Mouse (Mus musculus) liver, postnatal 0 days (tissue): Measurements from ENCODE around the gene Per1. TPM values are rescaled to one million over a fixed set of nuclear protein-coding genes. Genes with fewer than 3 reads are reported as not detected.

Source experiments
- ATAC-seq: fragments of 200-750 bp; cut with Nextera tagmentation; 2 replicates; pipeline ENCODE4 v1.8.0; 2017; ENCODE audit warnings: mild to moderate bottlenecking, moderate library complexity
- DNase-seq: peaks from one replicate; pipeline ENCODE4 v3.0.0-alpha.2; 2016
- H3K27ac ChIP-seq: fragments of 300-500 bp; sonication (generic); 2 replicates; pipeline ENCODE4 v1.5.1; 2014; ENCODE audit warnings: antibody characterized with exemption, moderate library complexity, mild to moderate bottlenecking, low read depth
- H3K27me3 ChIP-seq: fragments of 300-500 bp; sonication (generic); 2 replicates; pipeline ENCODE4 v1.6.1; 2014; ENCODE audit warnings: low read length, control low read depth, mixed read lengths; ENCODE audit not compliant: insufficient read depth
- H3K36me3 ChIP-seq: fragments of 300-500 bp; sonication (generic); replicated peaks from 2 replicates; pipeline ENCODE4 v1.6.1; 2014; ENCODE audit warnings: mild to moderate bottlenecking, control low read depth, low read length, moderate library complexity, mixed read lengths; ENCODE audit not compliant: insufficient read depth
- H3K4me1 ChIP-seq: fragments of 300-500 bp; sonication (generic); 2 replicates; pipeline ENCODE4 v1.6.1; 2014; ENCODE audit warnings: antibody characterized with exemption, mild to moderate bottlenecking, control low read depth; ENCODE audit not compliant: insufficient read depth
- H3K4me2 ChIP-seq: fragments of 300-500 bp; sonication (generic); 2 replicates; pipeline ENCODE4 v1.6.1; 2014; ENCODE audit warnings: low read depth, mild to moderate bottlenecking, low read length, moderate library complexity, mixed read lengths
- H3K4me3 ChIP-seq: fragments of 300-500 bp; sonication (generic); 2 replicates; pipeline ENCODE4 v1.5.1; 2014; ENCODE audit warnings: low read depth, low read length
- H3K9ac ChIP-seq: fragments of 300-500 bp; sonication (generic); replicated peaks from 2 replicates; pipeline ENCODE4 v1.6.1; 2014; ENCODE audit warnings: mild to moderate bottlenecking, moderate library complexity
- H3K9me3 ChIP-seq: fragments of 300-500 bp; sonication (generic); 2 replicates; pipeline ENCODE4 v1.6.1; 2016; ENCODE audit warnings: mild to moderate bottlenecking, control low read depth, low read length, mixed read lengths
- CTCF ChIP-seq: sonication (generic); IDR thresholded peaks from 2 replicates; pipeline ENCODE4 v1.5.1; 2016; ENCODE audit warnings: antibody characterized with exemption, low read depth
- EP300 ChIP-seq: IDR thresholded peaks from 2 replicates; pipeline ENCODE4 v1.6.1; 2016; ENCODE audit warnings: antibody characterized with exemption, low read depth, mild to moderate bottlenecking
- WGBS: fragments of 180-500 bp; shearing (Covaris S2); extraction: QIAGEN DNeasy Blood & Tissue Kit; methylation state at CpG from one replicate; pipeline ENCODE4 v1.1.7; 2014; ENCODE audit not compliant: insufficient replicate concordance; 5-methylcytosine and 5-hydroxymethylcytosine counted together
- polyA plus RNA-seq: library from polyadenylated mRNA; unstranded; fragments of >200 nt; fragmentation: Nextera tagmentation; extraction: Ambion mirVana; gene quantifications from 2 replicates; pipeline ENCODE4 v1.2.1, GENCODE M21; 2015

Per1 gene
- polyA plus RNA-seq, 1 experiment from 2014 or later: 8.2 TPM

DNA sequence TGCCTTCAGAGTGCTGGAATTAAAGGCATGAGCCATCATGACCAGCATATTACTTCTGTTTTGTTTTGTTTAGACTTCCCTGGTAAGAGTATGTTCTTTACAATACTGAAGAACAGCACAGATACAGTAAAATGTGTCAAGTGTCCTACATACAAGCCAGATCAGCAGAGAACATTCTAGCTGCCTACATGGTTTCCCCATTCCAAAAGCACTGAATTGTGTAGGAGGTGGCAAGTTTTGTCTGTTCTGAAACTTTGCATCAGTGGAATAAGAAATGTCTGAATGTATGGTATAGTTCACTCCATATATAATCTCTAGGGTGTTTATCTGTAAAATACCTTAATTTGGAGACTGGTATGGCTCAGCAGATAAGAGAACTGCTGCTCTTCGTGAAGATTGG lies 60.3 kb downstream of the Per1 start:
- no peak for ATAC-seq
- Histone ChIP-seq H3K4me1 (0 out of 2 replicates have a peak, but pooled peaks cover 3% of the 10 kb centered on the region), H3K4me2 (no peak overlapping the region), H3K27me3 (peaks cover 39% of the 10 kb centered on the region), H3K9me3 (no peaks in the 10 kb centered on the region), H3K36me3 (no peaks in the 10 kb centered on the region), H3K9ac (no peak overlapping the region), H3K4me3 (no peak overlapping the region), H3K27ac (no peak overlapping the region)
- TF ChIP-seq EP300: no peak
- TF ChIP-seq CTCF: no peak
- WGBS: 31% methylated on average over 1 of the region's 1 CpGs
- DNase-seq: no peak

DNA sequence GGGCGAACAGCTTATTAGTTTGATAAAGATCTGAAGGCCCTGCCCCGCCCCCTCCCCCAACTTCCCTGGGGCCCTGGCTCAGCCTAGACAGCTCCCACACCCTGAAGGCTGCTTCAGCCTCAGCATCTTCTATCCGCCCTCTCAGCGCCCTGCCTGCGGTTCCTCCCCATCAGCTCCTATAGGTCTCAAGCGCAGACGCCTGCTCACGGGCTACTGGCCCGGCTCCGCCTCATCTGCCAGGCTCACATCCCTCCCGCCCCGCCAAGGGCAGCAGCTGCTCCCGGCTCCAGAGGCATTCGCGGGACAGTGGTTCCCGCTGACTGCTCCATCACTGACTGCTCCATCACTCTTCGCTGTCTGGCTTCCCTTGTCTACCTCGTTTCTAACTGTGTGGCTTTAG lies 61.8 kb downstream of the Per1 start, which contains the start of gene Alox12b:
Gene Alox12b, plus strand, starts transcription at position 190 of the 400 bp plus-strand sequence.
- no peak for ATAC-seq
- no peaks in the 10 kb centered on the region for H3K36me3 ChIP-seq
- no peak within 1 kb of the TSS for H3K27ac ChIP-seq
- H3K4me1 ChIP-seq: no peaks in the 10 kb centered on the region
- TF ChIP-seq CTCF (no peak), EP300 (no peak)
- no peak for DNase-seq
- no peak within 1 kb of the TSS for H3K9ac ChIP-seq
- H3K4me2 ChIP-seq: no peak within 1 kb of the TSS
- H3K9me3 ChIP-seq: no peaks in the 10 kb centered on the region
- 2% methylated on average over 15 of the region's 18 CpGs for WGBS
- peaks cover 35% of the 10 kb centered on the region for H3K27me3 ChIP-seq
- H3K4me3 ChIP-seq: no peak within 1 kb of the TSS

Other genes with a start within 250 kb of the Per1 start
- gene Ndel1, start 223.4 kb upstream of the Per1 start, polyA plus RNA-seq: 32.8 and 33.8 TPM in 2 replicates
- gene Rnf222, start 206.7 kb upstream of the Per1 start, polyA plus RNA-seq: 0.02 and 0.07 TPM in 2 replicates
- gene Rpl26, start 193.6 kb upstream of the Per1 start, polyA plus RNA-seq: 531 and 540 TPM in 2 replicates
- not detected in 2 replicates for gene Odf4, start 168.1 kb upstream of the Per1 start, polyA plus RNA-seq
- 1.8 TPM in 2 replicates for gene Arhgef15, start 137.7 kb upstream of the Per1 start, polyA plus RNA-seq
- gene Slc25a35, start 127.1 kb upstream of the Per1 start, polyA plus RNA-seq: 0.60 and 0.94 TPM in 2 replicates
- 9.4 and 11.2 TPM in 2 replicates for gene Rangrf, start 120.0 kb upstream of the Per1 start, polyA plus RNA-seq
- gene Pfas, start 86.8 kb upstream of the Per1 start, polyA plus RNA-seq: 8.9 and 10.6 TPM in 2 replicates
- gene Ctc1, start 79.3 kb upstream of the Per1 start, polyA plus RNA-seq: 7.4 and 7.6 TPM in 2 replicates
- gene Aurkb, start 49.6 kb upstream of the Per1 start, polyA plus RNA-seq: 41.3 and 45.9 TPM in 2 replicates
- 5.4 and 6.6 TPM in 2 replicates for gene Borcs6, start 35.5 kb upstream of the Per1 start, polyA plus RNA-seq
- gene Tmem107, start 24.4 kb upstream of the Per1 start, polyA plus RNA-seq: 12.5 and 13.0 TPM in 2 replicates
- 13.6 and 14.2 TPM in 2 replicates for gene Vamp2, start 6.7 kb upstream of the Per1 start, polyA plus RNA-seq
- gene Hes7, start 25.2 kb downstream of the Per1 start, polyA plus RNA-seq: 0.07 and 0.15 TPM in 2 replicates
- 0.06 and 0.07 TPM in 2 replicates for gene 9130213A22Rik, start 27.4 kb downstream of the Per1 start, polyA plus RNA-seq
- gene Aloxe3, start 30.7 kb downstream of the Per1 start, polyA plus RNA-seq: 0.14 and 0.18 TPM in 2 replicates
- gene Alox12b, start 61.8 kb downstream of the Per1 start, polyA plus RNA-seq: not detected in 2 replicates
- 0.04 TPM in 1 of 2 replicates, not detected in the other for gene Alox8, start 102.6 kb downstream of the Per1 start, polyA plus RNA-seq
- not detected in 2 replicates for gene Gucy2e, start 141.8 kb downstream of the Per1 start, polyA plus RNA-seq
- gene Cntrob, start 228.6 kb downstream of the Per1 start, polyA plus RNA-seq: 4.1 and 5.6 TPM in 2 replicates
- gene Trappc1, start 228.8 kb downstream of the Per1 start, polyA plus RNA-seq: 71.5 and 72.0 TPM in 2 replicates
- gene Kcnab3, start 231.0 kb downstream of the Per1 start, polyA plus RNA-seq: 0.20 TPM in 2 replicates
- gene Rnf227, start 245.2 kb downstream of the Per1 start, polyA plus RNA-seq: 0.87 and 1.3 TPM in 2 replicates